Mouse (Mus musculus): ENCODE measurements around the gene Bcl2.

Bcl2 gene

GRCm38 (mm10) chr1:106629931-106630682, 84.0 kb downstream of the Bcl2 start:
- intact Hi-C loops (cut with DNase I), result loop anchor here (5.0 kb wide), 1 partner anchor 82 kb away; the partner anchor contains the start of gene Bcl2

DNA sequence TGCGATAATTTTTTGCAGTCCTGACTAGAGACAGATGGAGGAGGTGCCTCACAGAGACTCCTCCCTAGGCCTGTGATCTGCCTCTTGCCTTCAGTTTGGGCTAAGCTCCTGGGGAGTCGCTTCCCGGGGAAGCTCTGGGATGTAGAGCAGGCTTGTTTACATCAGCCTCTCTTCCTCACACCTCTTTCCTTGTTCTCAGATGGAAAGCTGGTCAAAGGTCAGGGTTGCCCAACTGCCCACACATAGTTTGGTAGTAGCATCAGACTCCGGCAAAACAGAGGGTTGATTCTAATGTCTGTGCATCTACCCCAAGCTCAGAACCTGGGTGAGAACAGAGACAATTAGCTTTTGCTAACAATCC, 84.6 kb downstream of the Bcl2 start:
- intact Hi-C loops (cut with DNase I), result loop anchor here (5.0 kb wide), 1 partner anchor 83 kb away; the partner anchor contains the start of gene Bcl2

DNA sequence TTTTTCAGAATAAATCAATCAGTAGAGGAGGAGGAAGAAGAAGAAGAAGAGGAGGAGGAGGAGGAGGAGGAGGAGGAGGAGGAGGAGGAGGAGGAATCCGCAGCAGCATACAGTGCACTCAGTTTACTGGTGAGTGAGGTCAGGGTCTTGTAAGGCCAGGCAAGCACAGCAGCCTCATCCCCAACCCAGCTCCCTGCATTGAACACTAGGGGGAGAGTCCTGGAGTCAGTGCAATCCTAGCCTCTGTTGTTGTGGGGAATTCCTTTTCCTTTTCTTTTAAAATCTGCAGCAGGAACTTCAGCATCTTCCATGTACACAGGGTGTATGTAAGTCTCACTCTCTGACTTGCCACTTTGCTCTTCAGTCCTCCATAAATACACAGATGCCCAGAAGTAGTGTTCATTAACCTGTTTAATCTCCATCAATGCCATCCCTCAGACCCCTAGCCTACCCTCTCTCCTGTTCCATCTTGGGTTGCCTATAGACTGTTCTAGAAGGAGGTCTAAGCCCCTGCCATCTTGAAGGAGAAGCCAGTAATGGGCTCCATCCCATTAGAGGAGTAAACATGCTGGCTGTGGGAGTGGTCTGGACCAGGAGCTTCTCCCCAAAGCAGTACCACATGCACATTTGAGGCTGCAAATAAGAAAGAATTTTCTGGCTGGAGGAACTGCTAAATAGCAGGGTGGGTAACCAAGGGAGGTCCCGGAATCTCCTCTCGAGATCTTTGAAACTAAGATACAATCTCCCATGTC, 85.2 kb downstream of the Bcl2 start:
- intact Hi-C loops (cut with DNase I), result loop anchor here (5.0 kb wide), 1 partner anchor 83 kb away; the partner anchor contains the start of gene Bcl2

GRCm38 (mm10) chr1:106628279-106628678, 85.8 kb downstream of the Bcl2 start:
- intact Hi-C loops (cut with DNase I), result loop anchor here (5.0 kb wide), 1 partner anchor 84 kb away; the partner anchor contains the start of gene Bcl2

- intact Hi-C loops (cut with DNase I), result loop anchor here (5.0 kb wide), 1 partner anchor 85 kb away; the partner anchor contains the start of gene Bcl2
Observed at GRCm38 (mm10) chr1:106627241-106627640, 86.8 kb downstream of the Bcl2 start.

- intact Hi-C loops (cut with DNase I), result no loop called here
Observed at GRCm38 (mm10) chr1:106620174-106620931, 93.7 kb downstream of the Bcl2 start.

DNA sequence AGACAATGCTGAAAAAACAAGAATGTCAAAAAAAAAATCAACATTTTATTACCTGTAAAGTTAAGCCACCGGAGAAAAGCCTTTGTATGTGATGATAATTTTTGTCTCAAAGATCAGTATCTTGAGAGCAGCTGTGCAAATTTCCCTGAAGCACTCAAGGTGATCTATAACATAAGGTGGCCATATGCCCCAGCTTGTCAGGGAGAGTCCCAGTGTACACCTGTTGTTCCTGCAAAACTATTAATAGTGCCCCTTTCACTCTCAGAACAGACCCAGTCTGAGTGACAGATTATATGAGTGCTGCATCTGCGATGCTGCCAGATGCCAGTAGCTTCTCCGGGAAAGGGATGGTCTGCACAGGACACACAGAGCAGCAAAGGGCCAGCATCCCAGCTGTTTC, 95.3 kb downstream of the Bcl2 start:
- intact Hi-C loops (cut with DNase I), result no loop called here

- intact Hi-C loops (cut with DNase I), result no loop called here
Observed at GRCm38 (mm10) chr1:106616955-106617354, 97.1 kb downstream of the Bcl2 start.

DNA sequence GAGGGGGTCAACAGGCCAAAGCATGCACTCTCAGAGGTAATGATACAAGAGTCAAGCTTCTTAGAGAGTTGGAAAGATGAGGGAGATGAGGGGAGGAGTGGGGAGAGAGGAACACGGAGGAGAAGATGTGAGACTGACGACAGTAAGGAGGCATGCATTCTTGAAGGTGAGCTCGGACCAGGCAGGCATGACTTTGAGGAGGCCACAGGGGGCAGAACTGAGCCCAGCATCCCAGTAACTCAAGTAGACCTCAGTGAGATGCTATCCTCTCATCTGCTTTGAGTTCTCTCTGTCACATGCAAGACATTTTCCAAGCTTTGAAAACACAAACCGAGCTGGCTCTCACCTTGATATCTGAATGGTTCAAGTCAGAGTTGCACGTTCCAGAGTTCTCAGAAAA, 100.7 kb downstream of the Bcl2 start:
- intact Hi-C loops (cut with DNase I), result no loop called here

DNA sequence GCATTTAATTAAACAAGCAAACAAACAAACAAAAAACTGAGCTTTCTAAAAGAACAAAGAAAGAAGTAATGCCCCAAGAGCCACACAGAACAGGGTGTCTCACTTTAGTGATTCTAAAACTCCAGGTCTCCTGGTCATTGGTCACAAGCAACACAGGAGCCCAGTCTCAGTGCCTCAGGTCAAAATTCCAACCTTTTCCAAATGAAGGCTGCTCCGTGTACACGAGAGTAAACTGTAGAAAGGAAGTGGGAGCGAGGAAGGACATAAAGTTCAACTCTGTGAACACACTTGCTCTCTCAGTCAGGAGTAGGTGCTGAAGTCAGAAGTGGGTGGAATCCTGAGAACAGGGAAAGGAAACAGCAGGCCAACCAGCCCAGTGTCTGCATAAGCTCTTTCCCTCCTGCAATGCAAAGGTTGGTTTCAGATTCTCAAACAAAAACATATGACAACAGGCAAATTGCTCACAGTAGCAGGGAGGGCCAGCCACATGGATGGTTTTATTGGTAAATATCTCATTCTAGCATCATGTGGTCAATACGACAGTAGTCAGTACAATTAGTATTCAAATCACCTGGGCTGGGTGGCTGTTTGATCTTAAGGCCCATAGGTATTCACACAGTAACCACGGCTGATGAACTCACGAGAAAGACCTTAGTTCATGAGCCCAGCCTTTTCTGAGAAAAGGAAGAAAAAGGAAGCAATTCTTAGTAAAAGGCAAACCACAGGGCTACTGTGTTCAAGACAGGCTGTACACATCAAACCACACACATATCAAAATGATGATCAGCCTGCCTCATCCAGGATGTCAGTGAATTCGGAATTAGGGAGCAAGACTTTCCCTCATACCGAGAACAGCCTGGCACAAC, 101.7 kb downstream of the Bcl2 start:
- intact Hi-C loops (cut with DNase I), result no loop called here

DNA sequence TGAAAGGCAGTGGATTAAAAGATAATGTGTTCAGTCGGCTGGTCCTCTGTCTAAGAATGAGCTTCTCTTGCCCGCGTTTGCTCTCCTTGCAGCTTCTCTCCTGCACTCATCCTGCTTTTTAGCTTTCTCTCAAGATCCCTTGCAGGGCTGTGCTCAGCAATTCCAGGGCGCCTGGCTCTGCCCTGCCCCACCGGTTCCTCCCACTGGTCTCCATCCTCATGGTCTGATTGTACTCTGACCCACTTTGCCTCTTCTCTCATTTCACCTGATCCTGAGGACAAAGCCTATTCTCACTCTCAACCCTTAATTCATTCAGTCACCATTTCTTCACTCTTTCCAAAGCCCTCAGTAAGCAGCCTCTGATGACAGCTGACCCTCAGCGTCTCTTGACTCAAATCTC, 102.8 kb downstream of the Bcl2 start:
- intact Hi-C loops (cut with DNase I), result no loop called here

DNA sequence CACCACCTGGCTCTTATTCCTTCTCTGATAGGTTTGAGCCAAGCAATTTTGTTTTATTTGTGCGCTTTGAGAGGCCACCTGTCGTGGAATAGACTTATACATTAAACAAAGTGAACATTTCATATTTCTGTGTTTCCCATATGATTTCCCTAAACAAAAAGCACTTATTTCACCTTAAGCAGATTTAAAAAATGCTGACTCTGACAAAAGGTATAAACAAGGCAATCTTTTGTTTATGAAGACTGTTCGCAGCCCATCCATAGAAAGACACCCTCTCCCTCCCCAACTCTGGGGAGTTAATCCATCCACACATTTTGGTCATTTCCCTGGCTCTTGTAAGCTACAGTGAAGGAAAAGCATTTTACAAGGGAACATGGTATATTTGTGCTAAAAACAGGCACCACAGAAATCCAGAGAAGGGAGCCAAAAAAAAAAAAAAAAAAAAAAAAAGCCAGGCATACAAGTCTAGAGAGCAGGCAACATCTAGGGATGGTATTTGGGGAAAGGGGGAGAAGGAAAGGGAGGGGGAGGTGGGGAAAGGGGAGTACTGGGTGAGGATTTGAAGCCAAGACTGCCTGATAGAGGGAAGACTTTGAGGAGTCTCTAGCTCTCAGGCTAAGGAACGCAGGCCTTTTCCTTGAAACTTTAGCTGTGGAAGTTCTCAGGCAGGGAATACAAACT, 105.8 kb downstream of the Bcl2 start:
- intact Hi-C loops (cut with DNase I), result no loop called here

DNA sequence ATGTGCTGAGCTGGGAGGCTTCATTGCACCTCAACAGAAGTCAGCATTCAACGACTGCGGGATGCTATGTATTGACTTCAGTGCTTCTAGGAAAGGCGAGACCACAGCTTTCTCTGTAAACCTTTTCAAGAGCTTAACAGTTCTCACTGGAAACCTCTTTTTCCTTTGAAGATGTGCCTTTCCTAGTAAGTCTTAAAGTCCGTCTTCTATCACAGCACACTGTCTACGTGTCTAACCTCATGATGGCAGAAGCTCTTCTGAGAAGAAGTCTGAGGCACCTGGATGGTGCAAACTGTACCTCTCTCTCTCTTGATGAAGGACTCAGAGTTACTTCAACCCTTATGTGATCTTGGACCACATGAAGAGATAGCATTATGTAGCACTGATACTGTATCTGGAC, 107.1 kb downstream of the Bcl2 start:
- intact Hi-C loops (cut with DNase I), result no loop called here

DNA sequence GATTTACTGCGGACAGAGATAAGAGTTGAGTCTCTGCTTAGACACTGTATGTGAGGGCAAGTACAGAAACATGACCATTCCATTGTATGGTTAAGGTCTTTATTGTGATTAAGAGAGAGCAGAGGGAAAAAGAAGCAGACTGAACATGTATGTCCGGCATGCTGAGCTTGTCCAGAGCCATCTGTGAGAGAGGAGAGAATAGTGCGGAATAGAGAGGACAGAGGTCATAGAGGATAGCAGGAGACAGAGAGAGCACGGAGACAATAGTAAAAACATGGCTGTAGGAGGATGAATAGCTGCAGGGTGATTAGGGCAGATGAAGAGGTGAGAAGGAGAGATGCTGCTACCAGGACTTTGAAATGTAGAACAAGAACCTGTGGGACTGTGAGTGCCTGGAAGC, 110.7 kb downstream of the Bcl2 start:
- intact Hi-C loops (cut with DNase I), result no loop called here

- intact Hi-C loops (cut with DNase I), result no loop called here
Observed at GRCm38 (mm10) chr1:106602941-106603340, 111.1 kb downstream of the Bcl2 start.

GRCm38 (mm10) chr1:106602536-106602935, 111.5 kb downstream of the Bcl2 start:
- intact Hi-C loops (cut with DNase I), result no loop called here

GRCm38 (mm10) chr1:106601247-106601646, 112.8 kb downstream of the Bcl2 start:
- intact Hi-C loops (cut with DNase I), result no loop called here

- intact Hi-C loops (cut with DNase I), result no loop called here
Observed at GRCm38 (mm10) chr1:106600841-106601240, 113.2 kb downstream of the Bcl2 start.

DNA sequence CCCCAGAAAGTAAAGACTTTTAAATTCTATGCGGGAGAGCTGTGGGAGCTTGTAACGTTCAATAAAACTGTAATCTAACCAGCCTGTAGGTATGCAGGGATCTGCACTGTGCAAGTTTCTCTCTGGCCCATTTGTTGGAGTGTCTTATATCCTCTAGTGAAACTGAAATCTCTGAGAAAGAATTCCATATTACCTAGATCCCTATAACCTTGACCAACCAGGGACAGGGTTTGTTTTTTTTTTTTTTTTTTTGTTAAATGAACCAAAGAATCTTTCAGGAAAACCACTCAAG, 115.8 kb downstream of the Bcl2 start:
- intact Hi-C loops (cut with DNase I), result no loop called here

- intact Hi-C loops (cut with DNase I), result no loop called here
Observed at GRCm38 (mm10) chr1:106597575-106598291, 116.3 kb downstream of the Bcl2 start.

All from adrenal gland (tissue).